Mouse (Mus musculus) megakaryocyte, adult 5-6 weeks (primary cell): ENCODE data around the gene Scand1. TPM values are rescaled to one million over a fixed set of nuclear protein-coding genes. Genes with fewer than 3 reads are reported as not detected.

Experiments
- ATAC-seq: 2 replicates; pipeline ENCODE4 v1.8.0; 2016; ENCODE audit warnings: mild to moderate bottlenecking, inconsistent platforms; ENCODE audit not compliant: poor library complexity, severe bottlenecking
- total RNA-seq, 2 experiments: library from RNA; stranded (forward) in 1 of 2; stranded (reverse) in 1 of 2; fragments of 153-499, 151-499 nt in 1 of 2; fragments of 221-1000, 200-1000 nt in 1 of 2; gene quantifications; 2 replicates each; pipeline versions ENCODE4 v1.2.3 to v1.2.4; 2015 to 2017

Scand1 gene
- total RNA-seq, 2 experiments from 2014 or later: 8.7 to 11.9 TPM

DNA sequence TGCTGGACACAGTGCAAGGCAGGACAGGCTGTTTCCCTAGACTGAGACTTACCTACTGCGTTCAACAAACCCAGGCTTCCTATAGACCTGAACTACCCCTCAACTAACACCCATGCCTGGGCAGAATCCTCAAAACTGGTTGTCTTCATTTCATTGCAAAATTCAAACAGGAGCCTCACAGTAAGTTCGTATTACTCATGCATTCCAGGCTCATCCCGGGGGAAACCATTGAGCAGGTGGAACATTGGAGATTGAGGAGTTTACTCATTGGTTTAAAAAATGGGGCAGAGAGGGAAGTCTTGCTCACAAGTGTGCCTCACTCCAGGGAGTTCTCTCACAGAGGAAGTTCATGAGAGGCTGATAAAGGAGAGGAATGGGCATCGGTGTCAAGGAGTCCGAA, 2.0 kb downstream of the Scand1 start:
- no peak for ATAC-seq

DNA sequence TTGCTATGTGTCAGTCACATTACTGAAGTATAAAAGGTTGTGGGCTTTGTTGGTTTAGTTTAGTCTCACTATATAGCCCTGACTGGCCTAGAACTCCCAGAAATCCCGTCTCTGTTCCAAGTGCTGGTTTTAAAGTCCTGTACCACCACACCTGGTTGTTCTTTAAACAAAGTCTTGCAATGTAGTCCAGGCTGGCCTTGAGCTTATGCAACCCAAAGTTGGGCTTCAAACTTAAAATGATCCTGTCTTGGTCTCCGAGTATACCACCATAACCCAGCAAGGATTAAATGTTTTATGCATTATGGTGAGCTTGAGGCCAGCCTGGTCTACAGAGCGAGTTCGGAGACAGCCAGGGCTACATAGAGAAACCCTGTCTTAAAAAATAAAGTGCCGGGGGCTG, 2.6 kb downstream of the Scand1 start:
- no peak for ATAC-seq

DNA sequence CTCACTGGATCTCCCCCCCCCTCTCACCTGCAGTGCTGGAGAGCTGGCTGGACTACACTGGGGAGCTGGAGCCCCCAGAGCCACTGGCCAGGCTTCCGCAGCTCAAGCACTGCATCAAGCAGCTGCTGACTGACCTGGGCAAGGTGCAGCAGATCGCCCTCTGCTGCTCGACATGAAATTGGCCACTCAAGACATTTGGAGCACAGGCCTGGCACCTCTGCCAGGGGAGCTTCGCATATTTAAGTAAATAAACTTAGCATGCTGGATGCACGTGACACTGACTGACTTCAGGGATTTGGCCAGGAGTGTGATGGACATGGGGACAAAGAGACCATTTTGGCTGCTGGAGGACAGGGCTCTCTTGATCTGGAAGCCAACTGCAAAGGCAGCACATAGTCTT, 5.2 kb downstream of the Scand1 start:
- no peak for ATAC-seq

DNA sequence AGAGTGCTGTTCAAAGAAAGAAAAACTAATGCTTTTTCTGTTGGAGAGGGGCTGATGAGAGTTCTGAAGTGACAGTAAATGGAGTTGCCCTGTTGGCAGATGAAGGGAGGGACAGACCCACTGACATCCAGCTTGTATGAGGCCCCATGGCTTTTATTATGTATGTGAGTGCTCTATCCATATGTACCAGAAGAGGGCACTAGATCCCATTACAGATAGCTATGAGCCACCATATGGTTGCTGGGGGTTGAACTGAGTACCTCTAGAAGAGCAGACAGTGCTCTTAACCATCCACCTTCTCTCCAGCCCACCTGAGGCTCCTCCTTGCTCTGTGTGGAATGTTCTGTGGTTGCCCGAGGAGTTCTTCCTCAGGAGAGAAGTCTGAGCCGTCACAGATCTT, 6.7 kb downstream of the Scand1 start:
- peak; percentile 87 for ATAC-seq

DNA sequence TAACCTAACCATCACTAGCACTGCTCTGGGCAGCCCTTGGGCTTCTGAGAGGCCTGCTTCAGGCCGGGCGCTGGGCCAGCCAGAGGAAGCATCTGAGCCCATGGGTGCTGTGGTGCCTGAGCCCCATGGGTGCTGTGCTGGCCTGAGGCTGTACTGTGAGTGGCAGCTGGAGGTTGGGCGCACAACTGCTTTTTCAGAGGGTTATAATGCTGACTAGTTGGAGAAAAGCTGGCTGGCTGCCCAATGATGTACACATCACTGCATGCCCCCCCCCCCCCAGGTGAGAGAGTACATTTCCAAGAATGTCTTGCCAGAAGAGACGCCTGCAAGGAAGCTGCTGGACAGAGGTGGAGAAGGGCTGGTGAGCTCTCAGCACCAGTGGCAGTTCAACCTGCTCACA, 8.2 kb downstream of the Scand1 start:
- ATAC-seq: no peak

DNA sequence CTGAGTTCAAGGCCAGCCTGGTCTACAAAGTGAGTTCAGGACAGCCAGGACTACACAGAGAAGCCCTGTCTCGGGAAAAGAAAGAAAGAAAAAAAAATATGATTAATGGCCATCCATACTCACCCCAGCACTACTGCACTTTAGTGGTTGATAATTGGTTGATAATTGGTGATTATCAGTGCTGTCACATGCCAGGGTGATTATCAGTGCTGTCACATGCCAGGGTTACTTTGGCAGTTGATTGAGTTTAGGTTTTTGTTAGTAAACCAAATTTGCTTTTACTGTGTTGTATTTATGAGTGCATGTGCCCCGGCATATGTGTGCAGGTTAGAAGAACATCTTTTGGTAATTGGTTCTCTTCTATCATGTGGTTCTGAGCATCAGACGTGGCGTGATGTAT, 10.4 kb downstream of the Scand1 start:
- ATAC-seq: no peak

DNA sequence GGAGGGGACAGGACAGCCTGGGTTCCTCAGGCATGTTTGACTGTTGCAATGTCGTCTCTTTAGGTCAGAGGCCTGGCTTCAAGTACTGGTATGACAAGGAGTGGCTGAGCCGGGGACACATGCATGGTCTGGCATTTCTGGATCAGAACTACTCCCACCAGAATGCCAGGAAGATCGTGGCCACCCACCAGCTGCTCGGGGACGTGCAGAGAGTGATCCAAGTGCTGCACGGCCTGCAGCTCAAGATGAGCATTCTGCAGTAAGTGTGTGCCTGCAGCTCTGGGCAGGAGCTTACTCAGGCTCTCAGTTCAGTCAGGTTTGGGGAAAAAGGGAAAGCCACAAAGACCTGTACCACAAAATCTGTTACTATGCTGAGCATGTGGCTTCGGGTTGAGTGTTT, 14.0 kb downstream of the Scand1 start:
- ATAC-seq: no peak

DNA sequence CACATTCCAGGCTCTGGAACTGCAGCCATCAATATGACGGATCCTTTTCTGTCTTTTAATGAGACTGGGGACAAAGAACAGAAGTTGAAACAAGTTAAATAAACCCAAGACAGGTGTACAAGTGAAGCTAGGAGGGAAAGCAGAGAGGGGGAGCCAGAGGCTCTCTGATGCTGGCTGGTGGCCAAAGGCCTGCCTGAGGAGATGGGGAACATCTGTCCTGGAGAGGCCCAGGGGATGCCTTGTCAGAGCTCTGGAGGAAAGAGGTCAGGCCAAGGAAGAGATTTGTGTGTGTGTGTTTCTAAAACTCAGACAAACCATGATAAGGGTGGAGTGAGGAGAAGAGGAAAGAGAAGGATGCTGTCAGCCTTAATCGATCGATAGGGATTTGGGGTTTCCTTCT, 14.9 kb downstream of the Scand1 start:
- no peak for ATAC-seq

DNA sequence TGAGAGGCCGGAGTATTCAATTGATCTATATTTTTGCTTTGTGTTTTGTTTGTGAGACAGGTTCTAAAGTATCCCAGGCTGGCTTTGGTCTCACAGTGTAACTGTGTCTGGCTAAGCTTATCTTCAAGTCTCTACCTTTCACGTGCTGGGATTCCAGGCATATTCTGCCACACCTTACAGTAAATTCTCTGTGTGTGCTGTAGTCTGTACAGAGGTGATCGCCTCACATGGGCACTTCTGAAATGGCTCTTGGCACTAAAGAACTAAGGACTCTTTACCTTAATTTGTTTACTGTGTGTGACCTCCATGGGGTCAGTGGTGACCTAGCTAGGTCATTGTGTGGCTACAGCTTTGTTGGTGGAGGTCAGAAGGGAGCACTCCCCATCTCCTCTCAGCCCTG, 16.3 kb downstream of the Scand1 start:
- ATAC-seq: no peak

DNA sequence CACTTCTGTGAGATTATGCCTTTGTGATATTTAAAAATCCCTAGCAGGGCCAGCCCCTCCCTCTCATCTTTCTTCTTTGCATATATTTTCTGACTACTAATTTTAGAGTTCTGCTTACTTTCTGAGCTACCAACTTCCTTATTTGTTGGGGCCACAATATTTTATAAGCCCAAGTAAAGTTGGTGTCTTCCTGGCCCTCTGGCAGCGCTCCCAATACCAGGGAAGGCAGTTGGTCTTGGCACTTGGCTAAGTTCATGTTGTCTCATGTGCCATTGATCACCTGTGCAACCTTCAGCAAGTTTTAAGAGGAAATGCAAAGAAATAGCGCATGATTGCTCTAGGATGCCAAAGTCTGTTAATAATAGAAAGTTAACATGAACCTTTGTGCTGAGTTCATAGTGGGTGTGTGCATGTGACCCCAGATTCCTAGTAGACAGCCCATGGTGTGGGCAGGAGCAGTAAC, 16.9 kb downstream of the Scand1 start:
- ATAC-seq: peak; percentile 62

DNA sequence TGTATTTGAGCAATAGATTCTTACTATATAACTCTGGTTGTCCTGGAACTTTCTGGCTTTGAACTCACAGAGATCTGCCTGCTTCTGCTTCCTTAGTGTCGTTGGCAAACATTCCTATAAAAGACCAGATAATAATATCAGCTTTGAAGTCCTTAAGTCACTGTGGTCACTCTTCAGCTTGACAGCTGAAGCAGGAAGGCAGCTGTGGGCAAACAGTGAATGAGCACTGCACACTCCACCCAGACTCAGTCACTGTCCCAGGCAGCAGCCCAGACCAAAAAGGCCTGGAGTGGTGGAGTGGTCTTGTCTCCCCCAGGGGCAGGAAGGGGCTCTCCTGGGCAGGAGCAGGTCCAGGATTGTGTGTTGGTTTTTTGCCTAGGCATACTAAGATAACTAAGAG, 20.5 kb downstream of the Scand1 start:
- ATAC-seq: no peak

DNA sequence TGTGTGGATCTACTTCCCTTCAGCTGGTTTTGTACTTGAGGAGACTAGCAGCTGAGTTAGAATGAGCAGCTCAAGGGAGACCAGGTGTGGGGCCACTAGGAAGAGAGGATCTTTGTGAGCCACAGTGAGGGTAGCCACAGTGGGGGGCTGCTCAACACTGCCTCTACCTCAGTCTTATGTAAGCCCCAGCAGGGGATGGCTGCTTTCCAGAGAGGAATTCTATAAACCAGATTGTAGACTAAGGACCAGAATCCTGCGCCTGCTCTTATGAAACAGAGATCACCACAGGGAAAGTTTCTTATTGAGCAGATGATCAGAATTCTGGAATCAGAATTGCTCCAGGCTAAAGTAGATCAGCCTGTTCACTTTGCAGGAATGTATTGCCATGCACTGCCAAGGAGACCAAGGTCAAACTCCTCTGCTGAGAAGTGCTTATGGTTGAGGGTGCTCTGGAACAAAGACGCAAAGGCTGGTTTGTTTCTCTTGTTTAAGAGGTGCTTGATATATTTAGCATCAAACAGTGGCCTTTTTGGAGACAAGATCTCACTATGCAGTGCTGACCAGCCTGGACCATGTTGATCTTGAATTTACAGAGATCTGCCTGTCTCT, 22.8 kb downstream of the Scand1 start:
- no peak for ATAC-seq

DNA sequence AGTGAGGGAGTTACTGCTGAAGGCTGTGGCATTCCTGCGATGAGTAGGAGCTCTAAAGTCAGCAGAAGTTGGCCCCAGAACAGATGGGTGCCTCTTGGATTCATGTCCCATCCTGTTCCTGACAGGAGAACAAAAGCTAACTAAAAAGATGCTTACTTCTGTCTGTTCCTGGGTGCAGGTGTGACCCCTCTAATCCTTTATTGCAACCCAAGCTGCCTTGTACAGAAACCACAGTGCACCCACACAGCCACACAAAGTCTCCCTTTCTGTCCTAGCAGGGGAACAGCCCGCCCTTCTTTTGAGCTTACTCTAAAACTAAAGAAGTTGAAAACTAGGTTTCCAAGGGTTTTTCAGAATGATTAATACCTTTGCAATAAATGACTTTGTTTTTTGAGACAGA, 24.3 kb downstream of the Scand1 start:
- no peak for ATAC-seq

DNA sequence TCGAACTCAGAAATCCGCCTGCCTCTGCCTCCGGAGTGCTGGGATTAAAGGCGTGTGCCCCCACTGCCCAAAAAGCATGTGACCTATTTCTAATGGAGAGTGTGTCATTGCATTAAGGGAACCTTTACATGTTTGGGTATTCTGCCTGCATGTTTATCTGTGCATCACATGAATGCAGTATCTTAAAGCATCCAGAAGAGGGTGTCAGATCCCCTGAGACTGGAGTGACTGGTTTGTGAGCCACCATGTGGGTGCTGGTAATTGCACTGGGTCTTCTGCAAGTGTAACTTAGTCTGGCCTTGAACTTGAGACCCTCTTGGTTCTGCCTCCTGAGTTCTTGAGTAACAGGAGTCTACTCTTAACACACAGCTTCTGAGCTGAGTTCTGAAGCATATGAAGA, 25.8 kb downstream of the Scand1 start:
- no peak for ATAC-seq

DNA sequence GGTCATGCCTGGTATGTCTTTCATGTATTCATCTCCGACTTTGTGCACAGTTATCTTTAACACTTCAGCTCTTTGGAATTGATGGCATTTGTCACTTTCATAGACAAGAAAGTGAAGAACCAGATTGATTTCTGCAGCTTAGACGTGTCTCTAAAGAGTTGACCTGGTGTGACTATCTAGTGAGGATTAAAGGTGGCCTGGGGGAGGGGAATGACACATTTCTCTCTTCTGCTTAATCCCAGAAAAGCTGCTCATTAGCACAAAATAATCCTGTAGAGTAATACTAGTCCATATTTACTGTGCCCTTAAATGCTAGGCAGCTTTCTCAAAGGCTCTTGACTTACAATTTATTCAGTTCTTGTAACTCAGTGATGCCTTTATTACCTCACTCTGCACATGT, 27.3 kb downstream of the Scand1 start:
- no peak for ATAC-seq

DNA sequence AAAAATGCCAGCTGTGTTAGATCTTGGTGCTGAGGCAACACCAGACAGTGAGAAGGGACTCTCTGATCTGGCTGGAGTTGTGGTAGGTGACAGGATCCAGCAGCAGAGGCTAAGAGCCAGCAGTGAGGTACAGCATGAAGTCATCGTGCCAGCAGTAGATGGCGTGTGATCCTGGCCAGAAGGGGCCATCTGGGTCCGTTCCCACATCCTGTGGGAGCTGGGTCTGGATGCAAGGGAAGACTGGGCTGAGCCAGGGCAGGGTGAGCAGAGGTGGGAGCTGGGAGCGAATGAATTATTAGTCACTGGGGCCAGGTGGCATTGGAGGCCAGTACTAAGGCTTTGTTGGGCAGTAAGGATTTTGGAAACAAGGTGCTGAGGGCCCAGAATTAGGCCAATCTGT, 31.3 kb downstream of the Scand1 start:
- ATAC-seq: no peak

DNA sequence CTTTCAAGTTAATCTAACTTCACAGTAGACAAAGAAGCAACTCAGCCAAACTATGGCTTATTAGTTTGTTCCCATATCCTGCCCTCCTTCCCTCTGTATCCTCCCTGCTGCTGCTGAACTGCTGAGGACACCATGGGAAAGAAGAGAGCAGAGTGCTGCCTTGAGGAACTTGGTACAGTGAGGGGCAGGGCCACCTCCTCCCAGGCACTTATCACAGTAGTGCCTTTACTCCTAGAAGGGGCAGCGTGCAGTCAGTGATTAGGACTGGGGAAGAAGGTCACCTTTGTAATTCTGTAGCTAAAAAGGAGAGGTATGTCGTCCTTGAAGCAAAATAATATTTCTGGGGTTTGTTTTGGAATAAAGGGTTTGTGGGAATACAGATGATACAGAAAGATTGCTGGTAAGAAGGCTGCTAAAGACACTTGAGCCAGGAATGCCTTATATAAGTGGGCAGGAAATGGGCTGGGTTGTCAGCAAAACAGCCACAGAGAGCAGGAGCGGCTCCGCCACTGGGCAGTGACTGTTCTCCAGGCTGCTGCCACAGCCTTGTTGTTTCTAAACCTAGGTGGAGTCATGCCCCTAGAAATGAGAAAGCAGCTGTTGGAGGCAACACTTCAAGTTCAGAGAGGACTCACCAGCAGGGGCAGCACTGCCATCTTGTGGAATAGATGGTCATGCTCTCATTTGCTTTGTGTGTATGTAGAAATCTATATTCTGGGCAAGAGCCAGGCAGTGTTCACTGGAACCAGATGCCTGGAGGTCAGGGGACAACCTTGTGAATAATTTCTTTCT, 34.1 kb downstream of the Scand1 start:
- peak; percentile 93 for ATAC-seq

DNA sequence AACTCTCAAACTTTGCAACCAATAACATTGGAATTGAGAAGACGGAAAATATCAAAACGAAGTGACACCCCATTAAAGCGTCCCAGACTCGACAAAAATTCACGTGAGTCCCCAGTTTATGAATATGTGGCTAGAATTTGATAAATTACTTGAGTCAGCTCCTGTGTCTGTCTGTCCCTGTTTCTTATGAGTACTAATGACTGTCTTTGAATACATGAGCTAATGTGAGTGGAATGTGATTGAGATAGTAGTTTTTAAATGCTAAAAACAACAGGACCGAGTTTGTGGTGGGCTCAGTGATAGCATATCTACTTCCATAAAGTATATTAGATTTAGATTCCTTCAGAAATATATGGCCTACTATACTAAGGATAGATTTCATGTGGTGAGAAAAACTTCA, 40.0 kb downstream of the Scand1 start:
- no peak for ATAC-seq

DNA sequence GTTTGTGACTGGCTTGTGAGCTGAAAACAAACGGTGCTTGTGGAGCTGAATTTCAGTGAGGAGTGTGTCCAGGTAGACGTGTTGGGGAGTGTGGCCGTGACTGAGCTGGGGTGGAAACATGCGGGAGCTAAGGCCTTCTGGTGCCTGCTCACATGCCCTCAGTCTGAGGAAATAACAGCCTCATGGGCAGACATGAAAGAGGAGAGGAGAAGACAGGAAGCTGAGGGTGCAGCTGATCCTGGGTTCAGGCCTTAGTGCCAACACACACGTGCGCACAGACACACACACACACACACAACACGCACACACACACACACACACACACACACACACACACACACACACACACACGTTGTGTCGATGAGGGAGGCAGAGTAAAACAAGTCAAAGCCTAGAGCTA, 44.9 kb downstream of the Scand1 start:
- no peak for ATAC-seq

DNA sequence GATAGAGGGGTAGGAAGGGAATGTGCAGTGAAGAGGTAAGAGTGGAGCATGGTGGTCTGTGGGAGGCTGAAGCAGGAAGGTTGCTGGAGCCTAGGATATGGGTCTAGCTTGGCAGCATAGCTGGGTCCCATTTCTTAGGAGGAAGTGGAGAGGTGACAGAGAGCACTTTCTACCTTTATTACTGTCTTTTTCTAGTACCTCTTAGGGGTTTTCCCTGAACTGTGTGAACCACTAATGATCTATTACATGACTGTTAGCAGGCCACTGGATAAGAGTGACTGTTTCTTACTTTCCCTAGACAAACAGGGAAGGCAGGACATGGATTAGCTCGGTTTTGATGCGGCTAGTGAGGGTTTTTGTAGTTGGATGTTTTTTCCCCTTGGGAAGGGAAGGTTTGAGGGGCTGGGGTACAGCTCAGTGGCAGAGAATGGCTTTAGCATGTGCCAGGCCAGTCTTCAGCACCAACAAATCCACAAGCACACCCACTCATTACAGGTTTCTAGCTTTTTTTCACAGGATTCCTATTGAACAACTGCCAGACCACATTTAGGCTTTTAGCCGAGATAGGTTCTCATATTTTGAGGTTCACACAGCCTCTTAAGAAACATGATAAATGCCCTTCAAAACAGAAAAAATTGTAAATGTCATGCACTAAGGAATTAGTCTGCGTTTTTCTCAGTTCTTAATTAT, 49.2 kb downstream of the Scand1 start:
- ATAC-seq: no peak
